Mouse (Mus musculus): ENCODE results near the gene Nfx1. TPM values are rescaled to one million over a fixed set of nuclear protein-coding genes. Genes with fewer than 3 reads are reported as not detected.

Nfx1 gene
- polyA plus RNA-seq, 1 experiment from 2014 or later = 45.7 TPM

- in situ Hi-C loops (cut with MboI; ENCODE audit: low pct_unique_long_range_greater_than_20kb) = no loop called here
Measured at GRCm38 (mm10) chr4:41046254-41046795, 75.6 kb downstream of the Nfx1 start.

GRCm38 (mm10) chr4:41047524-41048271 lies 77.0 kb downstream of the Nfx1 start, which contains the start of gene Aqp7:
Gene Aqp7 (minus strand): TSS chr4:41048139.
- no peaks in the 10 kb centered on the region for H3K27me3 ChIP-seq
- TF ChIP-seq CTCF (IDR thresholded peaks at IDR 0.05) = no peak
- in situ Hi-C loops (cut with MboI; ENCODE audit: low pct_unique_long_range_greater_than_20kb) = no loop called here
- POLR2A ChIA-PET = no interaction called here
- CTCF ChIA-PET = no interaction called here
- DNase-seq (ENCODE audit: low read depth, low spot score) (no peak), ATAC-seq (no peak)

More at GRCm38 (mm10) chr4:41046254-41046795, 75.6 kb downstream of the Nfx1 start:
- ATAC-seq (no peak), DNase-seq (ENCODE audit: low read depth, low spot score) (no peak)
- no peak for TF ChIP-seq CTCF (IDR thresholded peaks at IDR 0.05)
- no peaks in the 10 kb centered on the region for H3K27me3 ChIP-seq
- CTCF ChIA-PET = no interaction called here
- POLR2A ChIA-PET = no interaction called here

- ChIA-PET CTCF (no interaction called here), POLR2A (interaction anchor here (0.5 kb wide), 1 partner anchor 270 kb away, joined by 4 read pairs; no protein-coding TSS in a partner anchor)
- no peak for DNase-seq (ENCODE audit: low read depth, low spot score)
- H3K27me3 ChIP-seq = no peaks in the 10 kb centered on the region
- in situ Hi-C loops (cut with MboI; ENCODE audit: low pct_unique_long_range_greater_than_20kb) = no loop called here
- TF ChIP-seq CTCF (IDR thresholded peaks at IDR 0.05) = no peak
- ATAC-seq = no peak
Measured at GRCm38 (mm10) chr4:41048926-41049325, 78.2 kb downstream of the Nfx1 start.

GRCm38 (mm10) chr4:41050726-41051675 lies 80.3 kb downstream of the Nfx1 start:
- POLR2A ChIA-PET = no interaction called here
- no peak for TF ChIP-seq CTCF (IDR thresholded peaks at IDR 0.05)
- CTCF ChIA-PET = interaction anchor here (0.6 to 3.2 kb wide), 16 partner anchors 11 to 202 kb away, joined by 3 to 23 read pairs (median 3); partner anchors contain the start of gene Nol6
- in situ Hi-C loops (cut with MboI; ENCODE audit: low pct_unique_long_range_greater_than_20kb) = loop anchor here (5.0 kb wide), 1 partner anchor 71 kb away; the partner anchor contains the start of gene Nol6
- H3K27me3 ChIP-seq = no peaks in the 10 kb centered on the region
- ATAC-seq (no peak), DNase-seq (ENCODE audit: low read depth, low spot score) (peak; percentile 27)

- in situ Hi-C loops (cut with MboI; ENCODE audit: low pct_unique_long_range_greater_than_20kb) = loop anchor here (5.0 kb wide), 1 partner anchor 71 kb away; the partner anchor contains the start of gene Nol6
- POLR2A ChIA-PET = no interaction called here
- CTCF ChIA-PET = interaction anchor here (1.0 to 3.2 kb wide), 6 partner anchors 11 to 175 kb away, joined by 3 to 23 read pairs (median 5); no protein-coding TSS in a partner anchor
- ATAC-seq = no peak
- TF ChIP-seq CTCF (IDR thresholded peaks at IDR 0.05) = no peak
- H3K27me3 ChIP-seq = no peaks in the 10 kb centered on the region
- no peak for DNase-seq (ENCODE audit: low read depth, low spot score)
Measured at GRCm38 (mm10) chr4:41051781-41052180, 81.1 kb downstream of the Nfx1 start.

GRCm38 (mm10) chr4:41055111-41055510 lies 84.4 kb downstream of the Nfx1 start:
- DNase-seq (ENCODE audit: low read depth, low spot score) (no peak), ATAC-seq (no peak)
- CTCF ChIA-PET = no interaction called here
- no peaks in the 10 kb centered on the region for H3K27me3 ChIP-seq
- TF ChIP-seq CTCF (IDR thresholded peaks at IDR 0.05) = no peak
- POLR2A ChIA-PET = no interaction called here
- in situ Hi-C loops (cut with MboI; ENCODE audit: low pct_unique_long_range_greater_than_20kb) = no loop called here

- no peak for TF ChIP-seq CTCF (IDR thresholded peaks at IDR 0.05)
- H3K27me3 ChIP-seq = no peaks in the 10 kb centered on the region
- no peak for ATAC-seq
- ChIA-PET POLR2A (no interaction called here), CTCF (interaction anchor here (0.8 kb wide), 1 partner anchor 149 kb away, joined by 3 read pairs; no protein-coding TSS in a partner anchor)
- in situ Hi-C loops (cut with MboI; ENCODE audit: low pct_unique_long_range_greater_than_20kb) = no loop called here
- DNase-seq (ENCODE audit: low read depth, low spot score) = no peak
Measured at GRCm38 (mm10) chr4:41056253-41056652, 85.5 kb downstream of the Nfx1 start.

- DNase-seq (ENCODE audit: low read depth, low spot score) (no peak), ATAC-seq (no peak)
- no peaks in the 10 kb centered on the region for H3K27me3 ChIP-seq
- in situ Hi-C loops (cut with MboI; ENCODE audit: low pct_unique_long_range_greater_than_20kb) = no loop called here
- CTCF ChIA-PET = no interaction called here
- POLR2A ChIA-PET = interaction anchor here (1.0 kb wide), 1 partner anchor 16 kb away, joined by 3 read pairs; no protein-coding TSS in a partner anchor
- no peak for TF ChIP-seq CTCF (IDR thresholded peaks at IDR 0.05)
Measured at GRCm38 (mm10) chr4:41056742-41057332, 86.1 kb downstream of the Nfx1 start.

- DNase-seq (ENCODE audit: low read depth, low spot score) (no peak), ATAC-seq (no peak)
- no peaks in the 10 kb centered on the region for H3K27me3 ChIP-seq
- POLR2A ChIA-PET = interaction anchor here (1.0 kb wide), 1 partner anchor 17 kb away, joined by 3 read pairs; no protein-coding TSS in a partner anchor
- CTCF ChIA-PET = no interaction called here
- in situ Hi-C loops (cut with MboI; ENCODE audit: low pct_unique_long_range_greater_than_20kb) = no loop called here
- TF ChIP-seq CTCF (IDR thresholded peaks at IDR 0.05) = no peak
Measured at GRCm38 (mm10) chr4:41057361-41057760, 86.7 kb downstream of the Nfx1 start.

- no peak for ATAC-seq
- no peak for TF ChIP-seq CTCF (IDR thresholded peaks at IDR 0.05)
Measured at GRCm38 (mm10) chr4:41063351-41063750, 92.6 kb downstream of the Nfx1 start.

More at GRCm38 (mm10) chr4:41063351-41063750, 92.6 kb downstream of the Nfx1 start:
- in situ Hi-C loops (cut with MboI; ENCODE audit: low pct_unique_long_range_greater_than_20kb) = no loop called here
- ChIA-PET POLR2A (no interaction called here), CTCF (interaction anchor here (0.6 to 1.6 kb wide), 3 partner anchors 10 to 39 kb away, joined by 3 to 4 read pairs (median 3); no protein-coding TSS in a partner anchor)
- H3K27me3 ChIP-seq = no peaks in the 10 kb centered on the region
- DNase-seq (ENCODE audit: low read depth, low spot score) = no peak
